Mouse (Mus musculus): Measurements from ENCODE around the gene 1110002E22Rik. TPM values are rescaled to one million over a fixed set of nuclear protein-coding genes. Genes with fewer than 3 reads are reported as not detected.

The 1110002E22Rik gene
- polyA plus RNA-seq, 1 experiment from 2014 or later, result 6.3 TPM

- H3K9me3 ChIP-seq (replicated peaks; ENCODE audit: control insufficient read depth, low read length), result no peaks in the 10 kb centered on the region
- WGBS (ENCODE audit: insufficient replicate concordance), result 62% methylated on average over 4 of the region's 4 CpGs
- H3K4me2 ChIP-seq, result no peak overlapping the region
- H3K27me3 ChIP-seq (ENCODE audit: control insufficient read depth, insufficient read depth, low read length), result no peaks in the 10 kb centered on the region
- H3K9ac ChIP-seq (ENCODE audit: low read depth, low read length), result no peak overlapping the region
- H3K27ac ChIP-seq (ENCODE audit: low read depth, low read length), result no peak overlapping the region
- no peak overlapping the region for H3K4me3 ChIP-seq (ENCODE audit: low read depth, low read length)
- H3K36me3 ChIP-seq (ENCODE audit: control insufficient read depth, insufficient read depth, low read length), result no peaks in the 10 kb centered on the region
- peaks cover 22% of the 10 kb centered on the region for H3K4me1 ChIP-seq (ENCODE audit: control insufficient read depth, insufficient read depth, low read length)
- no peak for ATAC-seq (replicated peaks; ENCODE audit: insufficient number of reproducible peaks, low FRiP score, low TSS enrichment)
Observed at GRCm38 (mm10) chr3:138058226-138058625, 6.6 kb upstream of the 1110002E22Rik start.

GRCm38 (mm10) chr3:138060429-138060828 lies 4.4 kb upstream of the 1110002E22Rik start:
- H3K27ac ChIP-seq (ENCODE audit: low read depth, low read length), result peak overlapping the region; percentile 42; the same call in 1 of the 2 replicates
- no peak for ATAC-seq (replicated peaks; ENCODE audit: insufficient number of reproducible peaks, low FRiP score, low TSS enrichment)
- H3K36me3 ChIP-seq (ENCODE audit: control insufficient read depth, insufficient read depth, low read length), result no peaks in the 10 kb centered on the region
- peaks cover 34% of the 10 kb centered on the region for H3K4me1 ChIP-seq (ENCODE audit: control insufficient read depth, insufficient read depth, low read length)
- H3K9ac ChIP-seq (ENCODE audit: low read depth, low read length), result no peak overlapping the region
- WGBS (ENCODE audit: insufficient replicate concordance), result 66% methylated on average over 7 of the region's 7 CpGs
- H3K9me3 ChIP-seq (replicated peaks; ENCODE audit: control insufficient read depth, low read length), result no peaks in the 10 kb centered on the region
- no peaks in the 10 kb centered on the region for H3K27me3 ChIP-seq (ENCODE audit: control insufficient read depth, insufficient read depth, low read length)
- no peak overlapping the region for H3K4me3 ChIP-seq (ENCODE audit: low read depth, low read length)
- no peak overlapping the region for H3K4me2 ChIP-seq

GRCm38 (mm10) chr3:138061205-138061911 lies 3.5 kb upstream of the 1110002E22Rik start:
- Histone ChIP-seq H3K4me1 (ENCODE audit: control insufficient read depth, insufficient read depth, low read length) (peaks cover 40% of the 10 kb centered on the region), H3K36me3 (ENCODE audit: control insufficient read depth, insufficient read depth, low read length) (no peaks in the 10 kb centered on the region), H3K27ac (ENCODE audit: low read depth, low read length) (no peak overlapping the region), H3K9me3 (replicated peaks; ENCODE audit: control insufficient read depth, low read length) (no peaks in the 10 kb centered on the region), H3K27me3 (ENCODE audit: control insufficient read depth, insufficient read depth, low read length) (no peaks in the 10 kb centered on the region), H3K9ac (ENCODE audit: low read depth, low read length) (no peak overlapping the region), H3K4me2 (no peak overlapping the region), H3K4me3 (ENCODE audit: low read depth, low read length) (no peak overlapping the region)
- WGBS (ENCODE audit: insufficient replicate concordance), result 70% methylated on average over 9 of the region's 9 CpGs
- ATAC-seq (replicated peaks; ENCODE audit: insufficient number of reproducible peaks, low FRiP score, low TSS enrichment), result no peak

DNA sequence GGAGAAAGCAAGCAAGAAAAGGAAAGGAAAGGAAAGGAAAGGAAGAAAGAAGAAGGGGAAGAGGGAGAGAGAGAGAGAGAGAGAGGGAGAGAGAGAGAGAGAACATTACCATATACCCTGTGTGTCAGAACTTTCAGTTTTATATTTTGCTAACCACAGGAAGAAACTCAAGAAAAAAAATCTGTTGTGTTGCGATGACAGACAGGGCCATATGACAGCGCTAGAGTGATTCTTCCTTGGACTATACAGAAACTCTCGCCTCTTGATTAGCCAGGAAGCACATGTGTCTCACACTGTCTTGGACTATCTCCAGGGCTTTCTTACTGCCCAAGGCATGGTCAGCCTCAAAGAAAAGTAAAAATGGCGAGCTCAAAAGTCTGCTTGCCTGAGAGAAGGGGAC lies 2.2 kb upstream of the 1110002E22Rik start:
- Histone ChIP-seq H3K36me3 (ENCODE audit: control insufficient read depth, insufficient read depth, low read length) (no peaks in the 10 kb centered on the region), H3K9ac (ENCODE audit: low read depth, low read length) (no peak overlapping the region), H3K4me2 (no peak overlapping the region), H3K4me3 (ENCODE audit: low read depth, low read length) (no peak overlapping the region), H3K27me3 (ENCODE audit: control insufficient read depth, insufficient read depth, low read length) (no peaks in the 10 kb centered on the region), H3K9me3 (replicated peaks; ENCODE audit: control insufficient read depth, low read length) (no peaks in the 10 kb centered on the region), H3K4me1 (ENCODE audit: control insufficient read depth, insufficient read depth, low read length) (peaks cover 32% of the 10 kb centered on the region), H3K27ac (ENCODE audit: low read depth, low read length) (no peak overlapping the region)
- WGBS (ENCODE audit: insufficient replicate concordance), result 82% methylated on average over 4 of the region's 4 CpGs
- no peak for ATAC-seq (replicated peaks; ENCODE audit: insufficient number of reproducible peaks, low FRiP score, low TSS enrichment)

GRCm38 (mm10) chr3:138063731-138064329 lies 1.0 kb upstream of the 1110002E22Rik start:
- WGBS (ENCODE audit: insufficient replicate concordance), result 46% methylated on average over 14 of the region's 14 CpGs
- Histone ChIP-seq H3K27ac (ENCODE audit: low read depth, low read length) (peak overlapping the region; percentile 82), H3K27me3 (ENCODE audit: control insufficient read depth, insufficient read depth, low read length) (no peaks in the 10 kb centered on the region), H3K36me3 (ENCODE audit: control insufficient read depth, insufficient read depth, low read length) (no peaks in the 10 kb centered on the region), H3K4me3 (ENCODE audit: low read depth, low read length) (no peak overlapping the region), H3K9me3 (replicated peaks; ENCODE audit: control insufficient read depth, low read length) (no peaks in the 10 kb centered on the region), H3K4me1 (ENCODE audit: control insufficient read depth, insufficient read depth, low read length) (peaks cover 36% of the 10 kb centered on the region), H3K9ac (ENCODE audit: low read depth, low read length) (peak overlapping the region; percentile 16; the same call in 1 of the 2 replicates), H3K4me2 (peak overlapping the region; percentile 11)
- 0 out of 2 replicates have a peak, but pooled peaks have one; percentile 7 for ATAC-seq (replicated peaks; ENCODE audit: insufficient number of reproducible peaks, low FRiP score, low TSS enrichment)

GRCm38 (mm10) chr3:138065930-138066329 lies 1.1 kb downstream of the 1110002E22Rik start:
- H3K27me3 ChIP-seq (ENCODE audit: control insufficient read depth, insufficient read depth, low read length), result no peaks in the 10 kb centered on the region
- H3K9ac ChIP-seq (ENCODE audit: low read depth, low read length), result peak overlapping the region; percentile 61; the same call in 1 of the 2 replicates
- peak overlapping the region; percentile 48 for H3K4me2 ChIP-seq
- no peaks in the 10 kb centered on the region for H3K36me3 ChIP-seq (ENCODE audit: control insufficient read depth, insufficient read depth, low read length)
- no peak for ATAC-seq (replicated peaks; ENCODE audit: insufficient number of reproducible peaks, low FRiP score, low TSS enrichment)
- no peaks in the 10 kb centered on the region for H3K9me3 ChIP-seq (replicated peaks; ENCODE audit: control insufficient read depth, low read length)
- peaks cover 37% of the 10 kb centered on the region for H3K4me1 ChIP-seq (ENCODE audit: control insufficient read depth, insufficient read depth, low read length)
- WGBS (ENCODE audit: insufficient replicate concordance), result 79% methylated on average over 16 of the region's 16 CpGs
- peak overlapping the region; percentile 75 for H3K27ac ChIP-seq (ENCODE audit: low read depth, low read length)
- H3K4me3 ChIP-seq (ENCODE audit: low read depth, low read length), result peak overlapping the region; percentile 4; the same call in 1 of the 2 replicates

GRCm38 (mm10) chr3:138066348-138066856 lies 1.6 kb downstream of the 1110002E22Rik start:
- 0 out of 2 replicates have a peak overlapping the region, but pooled peaks have one; percentile 34 for H3K9ac ChIP-seq (ENCODE audit: low read depth, low read length)
- H3K4me1 ChIP-seq (ENCODE audit: control insufficient read depth, insufficient read depth, low read length), result peaks cover 37% of the 10 kb centered on the region
- no peak overlapping the region for H3K27ac ChIP-seq (ENCODE audit: low read depth, low read length)
- no peaks in the 10 kb centered on the region for H3K27me3 ChIP-seq (ENCODE audit: control insufficient read depth, insufficient read depth, low read length)
- no peak for ATAC-seq (replicated peaks; ENCODE audit: insufficient number of reproducible peaks, low FRiP score, low TSS enrichment)
- WGBS (ENCODE audit: insufficient replicate concordance), result 76% methylated on average over 20 of the region's 20 CpGs
- no peaks in the 10 kb centered on the region for H3K36me3 ChIP-seq (ENCODE audit: control insufficient read depth, insufficient read depth, low read length)
- H3K4me3 ChIP-seq (ENCODE audit: low read depth, low read length), result peak overlapping the region; percentile 18; the same call in 1 of the 2 replicates
- peak overlapping the region; percentile 48 for H3K4me2 ChIP-seq
- H3K9me3 ChIP-seq (replicated peaks; ENCODE audit: control insufficient read depth, low read length), result no peaks in the 10 kb centered on the region

DNA sequence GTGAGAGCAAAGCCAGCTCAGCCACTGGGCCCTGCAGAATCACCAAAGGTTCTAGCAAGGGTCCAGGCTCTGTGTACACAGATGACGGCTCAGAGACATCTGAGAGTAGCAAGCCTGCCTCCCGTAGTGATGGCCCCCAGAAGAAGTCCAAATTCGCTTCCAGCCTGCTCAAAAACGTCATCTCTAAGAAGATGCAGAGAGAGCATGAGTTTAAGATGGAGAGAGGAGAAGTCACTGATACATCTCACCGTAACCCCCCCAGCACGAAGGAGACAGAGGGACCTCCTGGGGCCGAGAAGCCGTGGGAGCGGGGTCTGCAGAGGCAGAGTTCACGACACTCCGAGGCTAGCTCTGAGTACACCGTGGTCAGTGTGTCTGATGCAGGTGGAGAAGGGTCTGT lies 2.4 kb downstream of the 1110002E22Rik start, which contains the start of gene Gm5105:
Gene Gm5105 (minus strand): TSS at position 101 of the 400 bp plus-strand sequence.
- H3K9ac ChIP-seq (ENCODE audit: low read depth, low read length), result 0 out of 2 replicates have a peak within 1 kb of the TSS, but pooled peaks have one; percentile 34
- 94% methylated on average over 12 of the region's 12 CpGs for WGBS (ENCODE audit: insufficient replicate concordance)
- no peak within 1 kb of the TSS for H3K27ac ChIP-seq (ENCODE audit: low read depth, low read length)
- peak within 1 kb of the TSS; percentile 67 for H3K4me2 ChIP-seq
- no peak for ATAC-seq (replicated peaks; ENCODE audit: insufficient number of reproducible peaks, low FRiP score, low TSS enrichment)
- H3K36me3 ChIP-seq (ENCODE audit: control insufficient read depth, insufficient read depth, low read length), result no peaks in the 10 kb centered on the region
- H3K4me1 ChIP-seq (ENCODE audit: control insufficient read depth, insufficient read depth, low read length), result peaks cover 44% of the 10 kb centered on the region
- H3K27me3 ChIP-seq (ENCODE audit: control insufficient read depth, insufficient read depth, low read length), result no peaks in the 10 kb centered on the region
- H3K9me3 ChIP-seq (replicated peaks; ENCODE audit: control insufficient read depth, low read length), result no peaks in the 10 kb centered on the region
- H3K4me3 ChIP-seq (ENCODE audit: low read depth, low read length), result peak within 1 kb of the TSS; percentile 18; the same call in 1 of the 2 replicates
